ENCODE assay signal across 22 mouse cellular contexts in the genomic region with DNA sequence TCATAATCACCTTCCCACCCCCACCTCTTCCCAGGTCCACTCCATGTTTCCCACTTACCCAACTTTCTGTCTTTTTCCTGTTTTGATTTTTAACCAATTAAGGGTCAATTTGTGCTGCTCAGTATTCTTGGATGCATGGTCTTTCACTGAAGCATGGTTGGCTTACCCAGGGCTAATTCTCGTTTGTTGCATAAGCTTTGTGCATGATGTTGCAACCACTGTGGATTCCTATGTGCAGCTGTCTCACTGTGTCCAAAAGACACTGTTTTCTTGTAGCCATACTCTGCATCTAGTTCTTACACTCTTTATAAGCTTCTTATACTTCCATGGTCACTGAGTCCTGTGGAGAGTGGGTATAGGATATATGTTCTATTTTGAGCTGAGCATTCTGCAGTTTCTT.
DNase-seq lines count a peak whose midpoint lies in the region; ATAC-seq and TF ChIP-seq lines count a peak whose summit lies in the region.
"Had no signal": no experiment of that assay in that cellular context is flagged by ENCODE, and none has a peak within 500 bp of the region (broad histone marks: within the 10 kb centered on the region; RNA-seq: fewer than 3 reads in every experiment).

No protein-coding gene starts in this region.

- ATAC-seq in lung, postnatal 0 days: no peak
- peak; percentile 90 for ATAC-seq in granulocyte monocyte progenitor cell, adult 5-6 weeks (replicated peaks; ENCODE audit: poor library complexity, severe bottlenecking)
- ATAC-seq: CD4-positive, CD25-positive, alpha-beta regulatory T cell, adult 4 months; forebrain, embryonic 13.5 days; forebrain, embryonic 15.5 days; forebrain, postnatal 0 days had no signal

- TF ChIP-seq CTCF in lung, postnatal 0 days (IDR thresholded peaks at IDR 0.05): no peak

- H3K27ac ChIP-seq in lung, postnatal 0 days (ENCODE audit: low read length): no peak overlapping the region
- H3K27ac ChIP-seq: embryonic facial prominence, embryonic 10.5 days; embryonic facial prominence, embryonic 12.5 days; forebrain, embryonic 13.5 days; forebrain, embryonic 15.5 days had no signal

- H3K9ac ChIP-seq in lung, postnatal 0 days (replicated peaks; ENCODE audit: low read depth): no peak overlapping the region
- H3K9ac ChIP-seq: embryonic facial prominence, embryonic 12.5 days; forebrain, embryonic 13.5 days; forebrain, embryonic 15.5 days; forebrain, postnatal 0 days had no signal

- H3K27me3 ChIP-seq in lung, postnatal 0 days (replicated peaks; ENCODE audit: insufficient read depth, low read length): no peaks in the 10 kb centered on the region
- no peaks in the 10 kb centered on the region for H3K27me3 ChIP-seq in myocyte (ENCODE audit: control insufficient read depth, insufficient read depth, insufficient read length)
- H3K27me3 ChIP-seq: CH12.LX; embryonic facial prominence, embryonic 12.5 days; forebrain, embryonic 13.5 days; forebrain, embryonic 15.5 days had no signal

- TF ChIP-seq POLR2A in myocyte (IDR thresholded peaks at IDR 0.05; ENCODE audit: insufficient read length, low read depth): no peak

- no peaks in the 10 kb centered on the region for H3K36me3 ChIP-seq in lung, postnatal 0 days (ENCODE audit: insufficient read depth, low read length)
- no peaks in the 10 kb centered on the region for H3K36me3 ChIP-seq in myocyte (ENCODE audit: control insufficient read depth, insufficient read depth)
- H3K36me3 ChIP-seq: embryonic facial prominence, embryonic 10.5 days; embryonic facial prominence, embryonic 12.5 days; forebrain, embryonic 15.5 days; G1E had no signal

- 23% methylated on average over 1 of the region's 1 CpGs for WGBS in lung, postnatal 0 days

- no peaks in the 10 kb centered on the region for H3K9me3 ChIP-seq in lung, postnatal 0 days (ENCODE audit: low read length)
- H3K9me3 ChIP-seq: embryonic facial prominence, embryonic 10.5 days; embryonic facial prominence, embryonic 12.5 days; forebrain, embryonic 13.5 days; forebrain, embryonic 15.5 days; G1E had no signal

- H3ac ChIP-seq in myocyte (ENCODE audit: control insufficient read depth, insufficient read length): no peak overlapping the region

- H3K4me3 ChIP-seq in lung, postnatal 0 days (ENCODE audit: low read depth, low read length): no peak overlapping the region
- no peak overlapping the region for H3K4me3 ChIP-seq in myocyte
- H3K4me3 ChIP-seq: embryonic facial prominence, embryonic 10.5 days; embryonic facial prominence, embryonic 12.5 days; forebrain, embryonic 13.5 days; forebrain, embryonic 15.5 days had no signal

- no peaks in the 10 kb centered on the region for H3K4me1 ChIP-seq in lung, postnatal 0 days (ENCODE audit: insufficient read depth, low read depth, low read length)
- H3K4me1 ChIP-seq: embryonic facial prominence, embryonic 10.5 days; embryonic facial prominence, embryonic 12.5 days; forebrain, embryonic 13.5 days; forebrain, embryonic 15.5 days had no signal

- TF ChIP-seq EP300 in lung, postnatal 0 days (IDR thresholded peaks at IDR 0.05): no peak

- H3K79me2 ChIP-seq in myocyte (ENCODE audit: control insufficient read depth, insufficient read depth): no peaks in the 10 kb centered on the region

- H3K4me2 ChIP-seq in lung, postnatal 0 days (replicated peaks; ENCODE audit: low read depth, low read length): no peak overlapping the region
- no peak overlapping the region for H3K4me2 ChIP-seq in myocyte (ENCODE audit: low read depth)
- H3K4me2 ChIP-seq: embryonic facial prominence, embryonic 12.5 days; forebrain, embryonic 13.5 days; forebrain, embryonic 15.5 days had no signal

- peak; percentile 29 for DNase-seq in lung, postnatal 0 days (ENCODE audit: low spot score)
- no peak for DNase-seq in lung, postnatal 25 days (ENCODE audit: low spot score)
- DNase-seq in cerebellum, postnatal 36 days: no peak
- DNase-seq: adrenal gland, adult 2 months; adrenal gland, postnatal 10 days; adrenal gland, postnatal 25 days; B cell, adult 2 months; cerebellum, adult 11 months; cerebellum, adult 18-20 months; cerebellum, adult 8-10 months; cerebellum, adult 9-11 months; cerebellum, postnatal 14 days; forebrain, postnatal 0 days had no signal

TF ChIP-seq in myocyte, 11 proteins besides CTCF, POLR2A, EP300 and RAD21:
- TF ChIP-seq MAX (IDR thresholded peaks at IDR 0.05; ENCODE audit: low read depth) (no peak), CEBPB (IDR thresholded peaks at IDR 0.05; ENCODE audit: insufficient read depth, poor library complexity, severe bottlenecking) (peak; percentile 35; the same call in 1 of the 2 replicates), REST (IDR thresholded peaks at IDR 0.05; ENCODE audit: insufficient read depth, insufficient read length) (no peak), MYOD1 (IDR thresholded peaks at IDR 0.05; ENCODE audit: control insufficient read depth in 1 of 3, insufficient read length in 2 of 3, low read depth in 2 of 3) (no peak), MYOG (IDR thresholded peaks at IDR 0.05; ENCODE audit: control insufficient read depth in 1 of 3, insufficient read depth in 1 of 3, insufficient read length in 2 of 3, low read depth in 2 of 3) (no peak), USF1 (IDR thresholded peaks at IDR 0.05; ENCODE audit: low read depth) (no peak), SRF (IDR thresholded peaks at IDR 0.05; ENCODE audit: control insufficient read depth, insufficient read length, low read depth) (no peak)
